Mouse (Mus musculus) cerebellum, postnatal 25 days (tissue): Measurements from ENCODE around the gene Dnajb13.

ENCODE experiments used
- DNase-seq, 2 experiments: peaks; one replicate each; pipeline ENCODE4 v3.0.0; 2021; ENCODE audit warnings: mixed read lengths in 2 of 2

The Dnajb13 gene

GRCm38 (mm10) chr7:100506494-100506893 is 8.3 kb downstream of the Dnajb13 start:
- DNase-seq, result no peak

GRCm38 (mm10) chr7:100504740-100505487 is 9.8 kb downstream of the Dnajb13 start:
- no peak for DNase-seq

GRCm38 (mm10) chr7:100503076-100503475 is 11.7 kb downstream of the Dnajb13 start:
- no peak for DNase-seq

GRCm38 (mm10) chr7:100502374-100502922 is 12.3 kb downstream of the Dnajb13 start:
- DNase-seq, result no peak

- no peak for DNase-seq
These were observed 12.9 kb downstream of the Dnajb13 start for GRCm38 (mm10) chr7:100501844-100502373.

GRCm38 (mm10) chr7:100501027-100501843 is 13.5 kb downstream of the Dnajb13 start:
- DNase-seq, result no peak

- peak in 1 of 2 experiments; percentile 25 for DNase-seq
These were observed 14.3 kb downstream of the Dnajb13 start for GRCm38 (mm10) chr7:100500276-100500977.

GRCm38 (mm10) chr7:100499465-100499864 is 15.3 kb downstream of the Dnajb13 start:
- DNase-seq, result no peak

- DNase-seq, result no peak
These were observed 16.8 kb downstream of the Dnajb13 start for GRCm38 (mm10) chr7:100497982-100498381.

GRCm38 (mm10) chr7:100497402-100497801 is 17.4 kb downstream of the Dnajb13 start:
- DNase-seq, result no peak

GRCm38 (mm10) chr7:100496791-100497190 is 18.0 kb downstream of the Dnajb13 start:
- DNase-seq, result no peak

GRCm38 (mm10) chr7:100496371-100496770 is 18.4 kb downstream of the Dnajb13 start:
- no peak for DNase-seq

- peak; percentile 34 to 39 for DNase-seq
These were observed 19.0 kb downstream of the Dnajb13 start for GRCm38 (mm10) chr7:100495581-100496251.

GRCm38 (mm10) chr7:100495042-100495441 is 19.7 kb downstream of the Dnajb13 start:
- no peak for DNase-seq

GRCm38 (mm10) chr7:100494415-100494831 is 20.3 kb downstream of the Dnajb13 start:
- DNase-seq, result no peak

- no peak for DNase-seq
These were observed 21.0 kb downstream of the Dnajb13 start for GRCm38 (mm10) chr7:100493484-100494414.

GRCm38 (mm10) chr7:100493117-100493483 is 21.7 kb downstream of the Dnajb13 start, which contains the start of gene Ucp2:
Ucp2 (plus strand) TSS chr7:100493337.
- peak; percentile 31 to 50 for DNase-seq

GRCm38 (mm10) chr7:100492391-100493116 is 22.2 kb downstream of the Dnajb13 start:
- peak in 1 of 2 experiments; percentile 23 for DNase-seq

- DNase-seq, result no peak
These were observed 26.2 kb downstream of the Dnajb13 start for GRCm38 (mm10) chr7:100488474-100489048.

GRCm38 (mm10) chr7:100487301-100487700 is 27.5 kb downstream of the Dnajb13 start:
- no peak for DNase-seq
